Mouse (Mus musculus): Measurements from ENCODE around the gene Dab1. TPM values are rescaled to one million over a fixed set of nuclear protein-coding genes. Genes with fewer than 3 reads are reported as not detected.

Dab1 gene
- polyA plus RNA-seq, 2 experiments = 0.19 to 0.34 TPM

DNA sequence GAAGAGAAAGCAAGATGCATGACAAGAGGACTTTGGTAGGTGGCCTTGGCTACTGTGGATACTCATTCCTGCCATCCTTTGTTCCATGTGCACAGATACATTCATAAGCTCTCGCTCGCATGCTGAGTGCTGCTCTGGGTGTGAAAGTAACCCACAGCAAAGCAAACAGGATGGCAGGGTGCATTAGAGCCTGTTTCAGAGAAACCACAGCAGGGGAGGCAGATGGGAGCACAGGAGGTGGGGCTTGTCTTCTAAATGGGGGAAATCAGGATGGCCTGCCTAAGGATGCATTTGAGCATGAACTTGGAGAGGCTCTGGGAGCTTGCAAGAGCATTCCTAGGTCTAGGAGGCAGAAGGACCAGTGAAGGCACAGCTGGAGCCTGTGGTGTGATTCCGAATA, 820.5 kb downstream of the Dab1 start:
- Histone ChIP-seq H3K4me2 (ENCODE audit: low read depth) (no peak overlapping the region), H3K36me3 (replicated peaks; ENCODE audit: control insufficient read depth, insufficient read depth, low read depth) (no peaks in the 10 kb centered on the region), H3K4me1 (replicated peaks; ENCODE audit: control insufficient read depth in 2 of 2, insufficient read depth in 2 of 2, low read length in 1 of 2) (no peaks in the 10 kb centered on the region), H3K27ac (no peak overlapping the region), H3K27me3 (ENCODE audit: control insufficient read depth, insufficient read depth, low read length) (no peaks in the 10 kb centered on the region), H3K4me3 (ENCODE audit: insufficient read depth in 1 of 2, low read depth in 2 of 2, low read length in 2 of 2) (no peak overlapping the region), H3K9me3 (ENCODE audit: control insufficient read depth, low read length) (no peaks in the 10 kb centered on the region), H3K9ac (replicated peaks) (no peak overlapping the region)
- no peak for DNase-seq (ENCODE audit: low read depth in 3 of 3, low spot score in 3 of 3)
- no peak for TF ChIP-seq EP300 (IDR thresholded peaks at IDR 0.05; ENCODE audit: low read depth)
- TF ChIP-seq CTCF (IDR thresholded peaks at IDR 0.05; ENCODE audit: low read depth) = no peak
- ATAC-seq (ENCODE audit: insufficient read depth) = no peak
- WGBS (ENCODE audit: insufficient replicate concordance) = 54% methylated on average over 3 of the region's 3 CpGs

GRCm38 (mm10) chr4:104442925-104443747, 824.0 kb downstream of the Dab1 start:
- TF ChIP-seq EP300 (IDR thresholded peaks at IDR 0.05; ENCODE audit: low read depth) = no peak
- WGBS (ENCODE audit: insufficient replicate concordance) = 54% methylated on average over 10 of the region's 10 CpGs

GRCm38 (mm10) chr4:104443775-104444174, 824.6 kb downstream of the Dab1 start:
- ATAC-seq (ENCODE audit: insufficient read depth) = no peak
- WGBS (ENCODE audit: insufficient replicate concordance) = 20% methylated on average over 8 of the region's 8 CpGs
- no peak for TF ChIP-seq CTCF (IDR thresholded peaks at IDR 0.05; ENCODE audit: low read depth)
- TF ChIP-seq EP300 (IDR thresholded peaks at IDR 0.05; ENCODE audit: low read depth) = no peak

More at GRCm38 (mm10) chr4:104442925-104443747, 824.0 kb downstream of the Dab1 start:
- no peaks in the 10 kb centered on the region for H3K27me3 ChIP-seq (ENCODE audit: control insufficient read depth, insufficient read depth, low read length)
- DNase-seq (ENCODE audit: low read depth in 3 of 3, low spot score in 3 of 3) (no peak), ATAC-seq (ENCODE audit: insufficient read depth) (no peak)
- no peaks in the 10 kb centered on the region for H3K4me1 ChIP-seq (replicated peaks; ENCODE audit: control insufficient read depth in 2 of 2, insufficient read depth in 2 of 2, low read length in 1 of 2)
- no peak overlapping the region for H3K9ac ChIP-seq (replicated peaks)
- H3K36me3 ChIP-seq (replicated peaks; ENCODE audit: control insufficient read depth, insufficient read depth, low read depth) = no peaks in the 10 kb centered on the region
- H3K9me3 ChIP-seq (ENCODE audit: control insufficient read depth, low read length) = no peaks in the 10 kb centered on the region
- no peak overlapping the region for H3K4me3 ChIP-seq (ENCODE audit: insufficient read depth in 1 of 2, low read depth in 2 of 2, low read length in 2 of 2)
- no peak overlapping the region for H3K4me2 ChIP-seq (ENCODE audit: low read depth)
- no peak overlapping the region for H3K27ac ChIP-seq

GRCm38 (mm10) chr4:104444985-104445384, 825.8 kb downstream of the Dab1 start:
- DNase-seq (ENCODE audit: low read depth in 3 of 3, low spot score in 3 of 3) (no peak), ATAC-seq (ENCODE audit: insufficient read depth) (no peak)
- Histone ChIP-seq H3K4me3 (ENCODE audit: insufficient read depth in 1 of 2, low read depth in 2 of 2, low read length in 2 of 2) (no peak overlapping the region), H3K4me1 (replicated peaks; ENCODE audit: control insufficient read depth in 2 of 2, insufficient read depth in 2 of 2, low read length in 1 of 2) (no peaks in the 10 kb centered on the region), H3K27ac (no peak overlapping the region), H3K9ac (replicated peaks) (no peak overlapping the region), H3K4me2 (ENCODE audit: low read depth) (no peak overlapping the region), H3K36me3 (replicated peaks; ENCODE audit: control insufficient read depth, insufficient read depth, low read depth) (no peaks in the 10 kb centered on the region), H3K27me3 (ENCODE audit: control insufficient read depth, insufficient read depth, low read length) (no peaks in the 10 kb centered on the region), H3K9me3 (ENCODE audit: control insufficient read depth, low read length) (no peaks in the 10 kb centered on the region)
- 65% methylated on average over 2 of the region's 2 CpGs for WGBS (ENCODE audit: insufficient replicate concordance)
- no peak for TF ChIP-seq CTCF (IDR thresholded peaks at IDR 0.05; ENCODE audit: low read depth)
- no peak for TF ChIP-seq EP300 (IDR thresholded peaks at IDR 0.05; ENCODE audit: low read depth)

More at GRCm38 (mm10) chr4:104443775-104444174, 824.6 kb downstream of the Dab1 start:
- Histone ChIP-seq H3K27ac (no peak overlapping the region), H3K4me1 (replicated peaks; ENCODE audit: control insufficient read depth in 2 of 2, insufficient read depth in 2 of 2, low read length in 1 of 2) (no peaks in the 10 kb centered on the region), H3K4me2 (ENCODE audit: low read depth) (no peak overlapping the region), H3K9me3 (ENCODE audit: control insufficient read depth, low read length) (no peaks in the 10 kb centered on the region), H3K9ac (replicated peaks) (no peak overlapping the region), H3K27me3 (ENCODE audit: control insufficient read depth, insufficient read depth, low read length) (no peaks in the 10 kb centered on the region), H3K36me3 (replicated peaks; ENCODE audit: control insufficient read depth, insufficient read depth, low read depth) (no peaks in the 10 kb centered on the region), H3K4me3 (ENCODE audit: insufficient read depth in 1 of 2, low read depth in 2 of 2, low read length in 2 of 2) (no peak overlapping the region)
- no peak for DNase-seq (ENCODE audit: low read depth in 3 of 3, low spot score in 3 of 3)

GRCm38 (mm10) chr4:104448199-104448598, 829.0 kb downstream of the Dab1 start:
- DNase-seq (ENCODE audit: low read depth in 3 of 3, low spot score in 3 of 3) = no peak
- H3K9ac ChIP-seq (replicated peaks) = no peak overlapping the region
- ATAC-seq (ENCODE audit: insufficient read depth) = no peak
- TF ChIP-seq CTCF (IDR thresholded peaks at IDR 0.05; ENCODE audit: low read depth) (no peak), EP300 (IDR thresholded peaks at IDR 0.05; ENCODE audit: low read depth) (no peak)
- no peak overlapping the region for H3K4me2 ChIP-seq (ENCODE audit: low read depth)
- no peaks in the 10 kb centered on the region for H3K27me3 ChIP-seq (ENCODE audit: control insufficient read depth, insufficient read depth, low read length)
- no peaks in the 10 kb centered on the region for H3K36me3 ChIP-seq (replicated peaks; ENCODE audit: control insufficient read depth, insufficient read depth, low read depth)
- WGBS (ENCODE audit: insufficient replicate concordance) = 53% methylated on average over 1 of the region's 1 CpGs
- H3K4me3 ChIP-seq (ENCODE audit: insufficient read depth in 1 of 2, low read depth in 2 of 2, low read length in 2 of 2) = no peak overlapping the region
- H3K27ac ChIP-seq = no peak overlapping the region
- H3K9me3 ChIP-seq (ENCODE audit: control insufficient read depth, low read length) = no peaks in the 10 kb centered on the region
- H3K4me1 ChIP-seq (replicated peaks; ENCODE audit: control insufficient read depth in 2 of 2, insufficient read depth in 2 of 2, low read length in 1 of 2) = no peaks in the 10 kb centered on the region
